Mouse (Mus musculus) v-Abl transformed pro-B cells (cell line): Measurements from ENCODE around the gene Ropn1l.

Source experiments
- in situ Hi-C, 2 experiments: fragments of 400-800 bp; cut with MboI; formaldehyde crosslinking; loops; one replicate each; pipeline ENCODE4 v1.15.1; 2025; ENCODE audit not compliant: unreplicated experiment in 2 of 2

Ropn1l gene

DNA sequence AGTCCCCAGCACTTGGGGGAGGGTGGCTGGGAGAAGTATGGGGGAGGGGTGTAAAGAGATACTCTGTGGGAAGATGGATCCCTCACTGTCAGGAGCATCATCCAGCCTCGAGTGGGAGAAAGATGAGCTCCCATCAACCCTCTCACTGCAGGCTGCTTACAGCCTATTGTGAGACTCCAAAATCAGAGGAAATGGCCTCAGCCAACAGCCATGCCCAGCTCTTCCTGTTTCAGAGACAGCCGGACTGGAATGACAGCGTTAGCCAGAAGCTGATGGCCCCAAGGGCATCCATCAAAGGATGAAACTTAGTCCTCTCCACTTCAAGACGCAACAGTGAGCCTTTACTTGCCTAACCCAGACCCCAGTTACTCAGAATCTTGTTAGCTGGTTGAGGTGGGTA is 38.4 kb downstream of the Ropn1l start:
- in situ Hi-C loops, result loop anchor here (5.0 to 25.0 kb wide), 3 partner anchors 43 to 1322 kb away; no protein-coding TSS in a partner anchor

DNA sequence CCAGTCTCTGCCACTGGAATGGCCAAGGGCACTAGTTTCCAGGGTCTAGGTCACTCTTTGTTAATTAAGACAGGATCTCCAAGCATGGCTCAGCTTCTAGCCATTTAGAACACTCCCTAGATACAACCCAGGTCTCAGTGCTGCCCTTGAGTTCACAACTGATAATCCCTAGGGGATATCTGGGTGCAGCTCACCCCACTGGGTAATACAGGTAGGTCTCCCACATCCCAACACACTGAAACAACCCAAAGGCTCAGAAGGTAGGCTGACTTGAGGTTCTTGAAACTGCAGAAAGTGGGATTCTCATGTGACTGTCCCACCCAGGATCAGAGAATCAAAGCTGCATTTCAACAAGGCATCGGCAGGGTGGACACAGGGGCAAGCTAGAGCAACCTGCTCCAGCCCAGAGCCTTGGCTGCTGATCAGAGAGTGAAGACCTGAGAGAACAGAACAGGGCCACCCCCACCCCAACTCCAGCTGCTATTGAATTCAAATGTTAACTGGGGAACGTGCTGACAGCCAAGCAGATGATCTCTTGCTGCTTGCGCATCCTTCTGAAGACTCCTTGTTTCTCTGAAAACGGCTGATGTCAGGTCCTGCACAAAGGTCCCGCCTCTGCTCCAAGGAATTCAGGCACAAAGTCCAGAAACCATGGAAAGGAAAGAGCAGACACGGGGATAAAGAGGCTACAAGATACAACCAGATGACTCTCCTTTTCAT is 39.2 kb downstream of the Ropn1l start:
- in situ Hi-C loops, result loop anchor here in 1 of 2 experiments (25.0 kb wide), 1 partner anchor 1323 kb away; no protein-coding TSS in a partner anchor

DNA sequence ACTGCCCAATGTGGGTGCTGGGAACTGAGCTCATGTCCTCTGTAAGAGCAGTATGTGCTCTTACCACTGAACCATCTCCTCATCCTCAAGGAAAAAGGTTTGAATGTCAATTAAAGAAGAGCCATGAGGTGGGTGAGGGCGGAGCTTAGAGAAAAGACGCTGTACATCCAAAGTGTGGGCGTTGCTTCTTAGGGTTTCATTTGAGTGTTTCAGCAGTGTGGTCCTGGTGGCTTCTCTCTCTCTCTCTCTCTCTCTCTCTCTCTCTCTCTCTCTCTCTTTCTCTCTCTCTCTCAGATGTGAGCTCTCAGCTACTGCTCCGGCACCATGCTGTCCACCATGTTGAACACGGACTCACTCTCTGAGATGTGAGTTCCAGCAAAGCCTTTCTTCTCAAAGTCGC is 39.9 kb downstream of the Ropn1l start:
- in situ Hi-C loops, result loop anchor here in 1 of 2 experiments (25.0 kb wide), 1 partner anchor 1324 kb away; no protein-coding TSS in a partner anchor

DNA sequence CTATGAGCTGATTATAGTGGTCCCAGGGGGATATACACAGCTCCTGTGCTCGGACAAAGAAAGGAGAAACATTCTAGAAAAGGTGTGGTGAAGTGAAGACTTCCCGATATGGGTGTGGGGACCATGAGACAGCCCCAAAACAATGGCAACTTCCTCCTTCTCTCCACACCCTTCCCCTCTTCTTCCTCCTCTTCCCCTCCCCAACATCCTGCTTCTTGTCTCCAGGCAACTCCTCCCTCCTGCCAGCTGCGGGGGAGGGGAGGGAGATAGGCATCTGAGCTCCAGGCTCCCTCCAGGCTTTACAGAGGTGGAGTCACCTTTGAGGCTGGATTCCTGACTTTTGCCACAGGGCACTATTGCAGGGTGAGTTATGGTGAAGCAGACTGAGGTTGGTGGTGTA is 40.6 kb downstream of the Ropn1l start:
- in situ Hi-C loops, result loop anchor here in 1 of 2 experiments (25.0 kb wide), 1 partner anchor 1324 kb away; no protein-coding TSS in a partner anchor

DNA sequence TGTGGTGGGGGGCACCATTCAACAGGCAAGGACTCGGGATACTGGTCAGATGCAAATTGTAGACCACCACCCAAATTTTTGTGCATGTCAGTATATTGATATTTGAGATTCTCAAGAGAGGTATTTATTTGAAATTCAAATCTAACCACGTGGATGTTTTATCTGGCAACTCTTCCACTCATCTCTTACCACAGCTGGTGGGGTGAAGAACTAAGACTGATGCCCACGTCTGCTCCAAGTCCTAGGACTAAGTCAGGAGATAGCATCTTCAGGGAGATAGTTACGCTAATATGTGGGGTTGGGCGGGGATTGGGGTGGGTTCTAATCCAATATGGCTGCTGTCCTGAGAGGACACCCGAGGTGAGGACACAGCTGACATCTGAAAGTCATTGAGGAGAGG is 41.1 kb downstream of the Ropn1l start:
- in situ Hi-C loops, result loop anchor here in 1 of 2 experiments (25.0 kb wide), 1 partner anchor 1325 kb away; no protein-coding TSS in a partner anchor

DNA sequence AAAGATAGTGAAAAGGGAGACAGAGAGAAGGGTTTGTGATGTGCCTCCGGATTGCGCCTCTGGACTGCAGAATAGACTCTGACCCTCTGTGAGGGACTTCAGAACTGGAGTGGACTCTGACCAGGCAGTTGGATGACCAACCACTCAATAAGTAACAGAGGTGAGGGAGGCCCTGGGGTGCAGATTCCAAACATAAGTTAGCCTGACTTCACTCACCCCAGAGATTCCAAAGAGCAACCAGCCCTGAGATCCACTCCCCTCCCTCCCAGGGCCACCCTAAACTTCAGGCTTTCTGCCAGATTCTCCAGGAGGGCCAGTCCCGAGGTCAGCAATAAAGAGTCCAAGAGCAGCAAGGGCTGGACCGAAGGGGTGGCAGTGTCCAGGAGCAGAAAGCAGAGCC is 46.0 kb downstream of the Ropn1l start:
- in situ Hi-C loops, result loop anchor here in 1 of 2 experiments (25.0 kb wide), 1 partner anchor 1330 kb away; no protein-coding TSS in a partner anchor

DNA sequence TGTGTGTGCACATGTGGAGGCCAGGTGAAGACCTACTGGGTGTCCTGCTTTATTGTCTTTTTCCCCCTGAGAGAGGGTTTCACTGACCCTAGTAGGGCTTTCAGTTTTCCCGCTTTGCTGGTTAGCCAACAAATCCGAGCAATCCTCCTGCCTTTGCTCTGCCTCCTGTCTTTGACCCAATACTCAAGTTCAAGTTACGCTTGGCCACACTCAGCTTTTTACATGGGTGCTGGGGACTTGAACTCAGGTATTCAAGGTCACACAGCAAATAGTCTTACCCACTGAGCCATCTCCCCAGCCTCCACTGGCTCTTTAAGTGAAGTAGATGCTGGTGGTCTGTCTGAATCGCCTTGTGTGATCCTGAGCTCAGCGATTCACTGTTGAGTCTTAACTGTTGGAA is 46.7 kb downstream of the Ropn1l start:
- in situ Hi-C loops, result loop anchor here in 1 of 2 experiments (25.0 kb wide), 1 partner anchor 1330 kb away; no protein-coding TSS in a partner anchor

DNA sequence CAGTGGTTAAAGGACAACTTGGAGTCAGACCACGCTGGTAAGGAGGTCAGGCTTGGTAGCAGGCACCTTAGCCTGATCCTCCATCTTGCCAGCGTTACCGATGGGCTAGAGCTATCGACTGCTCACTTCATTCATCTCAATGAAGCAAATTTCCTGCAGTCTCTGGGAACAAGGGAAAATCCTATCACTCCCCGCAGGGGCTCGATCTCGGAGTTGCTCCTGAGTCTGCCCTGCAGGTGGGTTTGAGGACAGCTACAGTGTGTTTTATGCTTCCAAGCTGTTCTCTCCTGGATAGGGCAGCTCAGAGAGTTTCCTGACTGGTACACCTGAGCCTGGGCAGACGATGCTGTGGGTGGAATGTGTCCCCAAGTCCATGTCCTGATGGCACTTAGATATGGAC is 49.2 kb downstream of the Ropn1l start:
- in situ Hi-C loops, result loop anchor here in 1 of 2 experiments (25.0 kb wide), 1 partner anchor 1333 kb away; no protein-coding TSS in a partner anchor

DNA sequence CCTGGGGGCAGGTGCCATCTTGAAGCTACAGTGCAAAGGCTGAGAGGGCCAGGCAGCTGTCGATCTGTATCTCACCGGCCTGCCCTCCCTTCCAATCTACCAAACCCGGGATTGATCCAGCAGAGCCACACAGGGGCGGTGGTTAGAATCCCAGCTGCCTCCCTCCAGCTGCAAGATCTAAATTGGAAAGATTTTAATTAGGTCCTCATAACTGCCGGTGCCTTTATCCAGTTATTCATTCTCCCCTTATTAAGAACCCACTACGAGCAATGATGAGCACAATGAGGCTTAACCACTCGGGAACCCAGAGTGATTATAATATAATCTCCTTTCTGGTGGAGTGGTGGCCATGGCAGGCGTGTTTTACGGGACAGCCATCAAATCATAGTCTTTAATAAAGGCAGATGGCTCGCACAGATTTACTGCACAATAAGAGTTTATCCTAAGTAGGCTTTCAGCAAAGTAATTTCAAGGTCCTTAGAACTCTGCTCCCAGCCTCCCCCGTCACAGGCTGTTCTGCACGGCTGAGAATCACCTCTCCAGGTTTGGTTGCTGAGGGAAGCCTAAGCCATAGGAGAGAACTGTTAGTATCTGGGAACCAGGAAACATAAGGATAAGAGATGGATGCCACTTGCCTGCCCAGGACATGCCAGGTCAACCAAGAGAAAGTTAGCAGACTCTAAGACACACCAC is 51.2 kb downstream of the Ropn1l start:
- in situ Hi-C loops, result loop anchor here in 1 of 2 experiments (25.0 kb wide), 1 partner anchor 1335 kb away; no protein-coding TSS in a partner anchor

DNA sequence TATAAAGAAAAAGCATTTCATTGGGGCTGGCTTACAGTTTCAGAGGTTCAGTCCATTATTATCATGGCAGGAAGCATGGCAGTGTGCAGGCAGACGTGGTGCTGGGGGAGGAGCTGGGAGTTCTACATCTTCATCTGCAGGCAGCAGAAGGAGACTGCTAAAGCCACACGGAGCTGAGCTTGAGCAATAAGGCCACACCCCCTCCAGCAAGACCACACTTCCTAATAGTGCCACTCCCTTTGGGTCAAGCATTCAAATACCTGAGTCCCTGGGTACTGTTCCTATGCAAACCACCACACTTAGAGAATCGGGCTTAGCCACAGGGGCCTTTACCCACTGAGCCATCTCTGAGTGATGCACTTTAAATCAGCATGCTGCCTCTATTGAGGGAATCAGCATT is 52.6 kb downstream of the Ropn1l start:
- in situ Hi-C loops, result loop anchor here in 1 of 2 experiments (25.0 kb wide), 1 partner anchor 1336 kb away; no protein-coding TSS in a partner anchor

DNA sequence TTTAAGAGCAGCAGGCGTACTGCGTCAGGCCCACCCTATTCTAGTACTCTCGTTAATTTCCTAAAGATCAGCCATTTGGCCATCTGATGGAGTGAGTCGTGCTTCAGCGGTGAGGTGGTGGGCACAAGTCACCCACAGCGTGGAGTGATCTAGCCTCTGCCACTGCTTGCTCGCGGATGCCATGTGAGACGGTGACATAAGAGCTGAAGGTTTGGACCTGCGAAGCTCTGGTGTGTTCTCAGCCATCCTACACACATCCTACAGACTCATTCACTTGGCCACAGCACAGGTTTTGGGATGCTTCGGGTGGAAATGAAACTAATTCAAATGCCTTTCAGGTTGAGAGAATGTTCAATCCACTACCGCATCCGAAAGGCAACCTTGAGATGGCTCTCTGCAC is 54.8 kb downstream of the Ropn1l start:
- in situ Hi-C loops, result no loop called here

DNA sequence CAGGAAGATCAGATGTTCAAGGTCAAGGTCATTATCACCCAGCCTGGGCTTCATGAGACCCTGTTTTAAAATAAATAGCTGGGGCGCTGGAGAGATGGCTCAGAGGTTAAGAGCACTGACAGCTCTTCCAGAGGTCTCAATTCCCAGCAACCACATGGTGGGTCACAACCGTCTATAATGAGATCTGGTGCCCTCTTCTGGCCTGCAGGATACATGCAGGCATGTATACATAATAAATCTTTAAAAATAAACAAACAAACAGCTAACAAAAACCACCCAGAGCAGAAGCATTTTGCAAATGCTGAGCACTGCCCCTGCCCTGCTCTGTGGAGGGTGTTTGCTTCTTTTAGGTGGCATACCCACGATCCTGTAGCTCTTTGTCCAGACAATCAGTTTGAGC is 56.2 kb downstream of the Ropn1l start:
- in situ Hi-C loops, result no loop called here

DNA sequence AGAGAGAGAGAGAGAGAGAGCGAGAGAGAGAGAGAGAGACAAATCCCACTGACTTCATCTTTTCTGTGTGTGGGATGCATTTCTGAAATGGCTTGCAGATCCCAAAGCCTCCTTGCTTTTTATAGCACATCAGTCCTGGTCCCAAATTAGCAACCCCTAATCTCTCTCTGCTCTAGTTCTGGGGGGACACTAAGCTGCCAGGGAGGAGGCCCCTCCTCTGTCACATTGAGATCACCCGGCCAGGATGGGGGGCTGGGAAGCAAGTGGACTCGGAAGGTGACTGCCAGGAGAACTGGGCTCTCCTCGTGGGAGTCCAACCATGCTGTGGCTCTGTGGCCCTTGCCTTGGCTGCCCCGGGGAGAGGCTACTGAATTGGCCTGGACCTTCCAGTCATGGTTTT is 56.8 kb downstream of the Ropn1l start:
- in situ Hi-C loops, result no loop called here

DNA sequence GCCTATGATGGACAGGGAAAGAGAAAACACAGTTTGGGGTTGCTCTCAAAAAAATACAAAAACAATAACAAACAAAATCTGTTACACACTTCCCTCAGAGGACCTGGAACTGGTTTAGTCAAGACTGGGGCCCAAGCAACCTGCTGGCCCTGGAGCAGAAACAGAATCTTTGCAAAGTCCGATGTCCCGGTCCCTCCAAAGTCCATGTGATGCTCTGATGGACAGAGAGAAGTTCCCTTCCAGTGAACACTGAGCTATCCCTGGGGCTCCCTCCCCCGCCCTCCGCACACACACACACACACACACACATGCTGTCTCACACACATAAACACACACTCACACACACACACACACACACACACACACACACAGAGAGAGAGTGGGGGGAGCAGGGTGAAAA is 57.6 kb downstream of the Ropn1l start:
- in situ Hi-C loops, result no loop called here

DNA sequence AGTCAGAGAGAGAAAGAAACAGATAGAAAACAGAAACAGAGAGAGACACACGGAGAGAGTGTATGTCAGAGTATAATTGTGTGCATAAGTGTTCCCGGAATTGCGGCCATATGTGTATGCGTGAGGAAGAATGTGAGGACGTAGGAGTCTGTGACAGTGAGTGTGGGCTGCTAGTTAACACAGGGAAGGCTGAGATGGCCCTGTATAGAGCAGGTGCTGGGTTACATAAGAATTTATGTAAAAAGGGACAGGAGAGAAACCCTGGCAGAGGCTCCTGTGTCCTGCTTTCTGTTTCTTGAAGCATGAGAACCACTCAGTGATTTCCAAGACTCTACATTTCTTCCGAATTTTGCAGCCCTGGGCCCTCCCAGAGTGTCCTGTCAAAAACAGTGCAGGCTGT is 60.1 kb downstream of the Ropn1l start:
- in situ Hi-C loops, result no loop called here

DNA sequence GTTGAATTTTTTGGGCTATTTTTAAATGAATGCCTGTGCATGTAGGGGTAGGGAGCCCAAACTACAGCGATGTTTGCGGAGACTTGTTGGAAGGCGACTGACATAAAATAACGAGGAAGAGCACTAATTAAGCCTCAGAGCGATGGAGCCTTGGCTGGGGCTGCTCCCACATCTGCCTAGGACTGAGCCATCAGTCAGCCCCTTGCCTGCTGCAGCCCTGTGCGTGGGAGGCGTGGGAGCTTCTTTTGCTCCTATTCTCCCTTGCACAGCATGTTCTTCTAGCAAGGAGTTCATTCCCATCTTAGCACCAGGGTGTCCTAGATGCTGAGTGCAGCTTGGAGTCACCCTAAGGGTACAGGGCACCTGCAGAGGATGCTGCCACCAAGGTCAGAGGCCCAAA is 60.8 kb downstream of the Ropn1l start:
- in situ Hi-C loops, result no loop called here

DNA sequence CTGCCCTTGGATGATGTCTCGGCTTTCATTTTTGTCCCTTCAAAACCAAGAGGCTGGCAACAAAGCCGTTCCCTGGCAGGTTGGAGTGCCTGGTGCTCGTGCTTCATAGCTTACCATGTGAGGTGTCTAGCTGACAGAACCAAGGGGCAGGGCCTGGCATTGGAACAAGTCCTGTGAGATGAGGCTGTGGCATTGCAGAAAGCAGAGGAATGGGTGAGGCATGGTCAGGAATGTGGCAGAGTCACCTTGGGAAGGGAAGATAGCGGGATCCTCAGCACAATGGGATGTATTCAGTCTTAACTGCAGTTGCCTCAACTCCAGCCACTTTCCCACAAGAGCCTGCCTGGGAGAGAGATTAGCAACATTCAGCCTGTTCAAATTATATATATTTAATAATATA is 61.4 kb downstream of the Ropn1l start:
- in situ Hi-C loops, result no loop called here
